Mouse (Mus musculus): Measurements from ENCODE around the gene Zfp341. TPM values are rescaled to one million over a fixed set of nuclear protein-coding genes. Genes with fewer than 3 reads are reported as not detected.

Gene Zfp341
- polyA plus RNA-seq, 1 experiment from 2014 or later = 1.5 TPM

Other genes starting within 250 kb of the Zfp341 start
- 19.2 and 19.4 TPM in 2 replicates for gene Cdk5rap1, start 240.3 kb upstream of the Zfp341 start, polyA plus RNA-seq (2016; fragmentation: Nextera tagmentation; extraction: Ambion mirVana)
- 7.5 and 8.3 TPM in 2 replicates for gene Snta1, start 205.2 kb upstream of the Zfp341 start, polyA plus RNA-seq (2016; fragmentation: Nextera tagmentation; extraction: Ambion mirVana)
- gene Cbfa2t2, start 176.8 kb upstream of the Zfp341 start, polyA plus RNA-seq (2016; fragmentation: Nextera tagmentation; extraction: Ambion mirVana) = 50.6 and 57.8 TPM in 2 replicates
- gene 1700003F12Rik, start 66.2 kb upstream of the Zfp341 start, polyA plus RNA-seq (2016; fragmentation: Nextera tagmentation; extraction: Ambion mirVana) = 1.1 and 1.3 TPM in 2 replicates
- gene Actl10, start 61.5 kb upstream of the Zfp341 start, polyA plus RNA-seq (2016; fragmentation: Nextera tagmentation; extraction: Ambion mirVana) = 0.18 and 0.55 TPM in 2 replicates
- gene Necab3, start 54.4 kb upstream of the Zfp341 start, polyA plus RNA-seq (2016; fragmentation: Nextera tagmentation; extraction: Ambion mirVana) = 4.4 and 4.7 TPM in 2 replicates
- gene E2f1, start 43.4 kb upstream of the Zfp341 start, polyA plus RNA-seq (2016; fragmentation: Nextera tagmentation; extraction: Ambion mirVana) = 25.5 and 28.8 TPM in 2 replicates
- 14.8 and 16.0 TPM in 2 replicates for gene Pxmp4, start 9.6 kb upstream of the Zfp341 start, polyA plus RNA-seq (2016; fragmentation: Nextera tagmentation; extraction: Ambion mirVana)
- not detected in 2 replicates for gene 4930519P11Rik, start 140 bp downstream of the Zfp341 start, polyA plus RNA-seq (2016; fragmentation: Nextera tagmentation; extraction: Ambion mirVana)
- 24.8 and 25.4 TPM in 2 replicates for gene Chmp4b, start 38.4 kb downstream of the Zfp341 start, polyA plus RNA-seq (2016; fragmentation: Nextera tagmentation; extraction: Ambion mirVana)
- not detected in 2 replicates for gene Gm14214, start 156.7 kb downstream of the Zfp341 start, polyA plus RNA-seq (2016; fragmentation: Nextera tagmentation; extraction: Ambion mirVana)
- 50.1 and 61.3 TPM in 2 replicates for gene Raly, start 177.8 kb downstream of the Zfp341 start, polyA plus RNA-seq (2016; fragmentation: Nextera tagmentation; extraction: Ambion mirVana)
- gene a, start 178.1 kb downstream of the Zfp341 start, polyA plus RNA-seq (2016; fragmentation: Nextera tagmentation; extraction: Ambion mirVana) = 10.3 and 10.9 TPM in 2 replicates